Mouse (Mus musculus) forebrain, embryonic 13.5 days (tissue): Measurements from ENCODE around the gene Hnrnph1. TPM values are rescaled to one million over a fixed set of nuclear protein-coding genes. Genes with fewer than 3 reads are reported as not detected.

Experiments
- ATAC-seq: fragments of 200-750 bp; cut with Nextera tagmentation; 2 replicates; pipeline ENCODE4 v1.8.0; 2017
- H3K27ac ChIP-seq: fragments of 300-500 bp; sonication (generic); 2 replicates; pipeline ENCODE4 v1.5.1; 2015; ENCODE audit warnings: inconsistent platforms, mild to moderate bottlenecking, moderate library complexity
- H3K27me3 ChIP-seq: fragments of 300-500 bp; sonication (generic); 2 replicates; pipeline ENCODE4 v1.6.1; 2015; ENCODE audit warnings: mild to moderate bottlenecking, inconsistent platforms
- H3K36me3 ChIP-seq: fragments of 300-500 bp; sonication (generic); 2 replicates; pipeline ENCODE4 v1.6.1; 2015; ENCODE audit warnings: mild to moderate bottlenecking, inconsistent platforms; ENCODE audit not compliant: poor library complexity, severe bottlenecking
- H3K4me1 ChIP-seq: fragments of 300-500 bp; sonication (generic); 2 replicates; pipeline ENCODE4 v1.6.1; 2015; ENCODE audit warnings: inconsistent platforms
- H3K4me2 ChIP-seq: fragments of 300-500 bp; sonication (generic); 2 replicates; pipeline ENCODE4 v1.6.1; 2015; ENCODE audit warnings: inconsistent platforms, mild to moderate bottlenecking, moderate library complexity
- H3K4me3 ChIP-seq: fragments of 300-500 bp; sonication (generic); 2 replicates; pipeline ENCODE4 v1.5.1; 2015; ENCODE audit warnings: mild to moderate bottlenecking, inconsistent platforms
- H3K9ac ChIP-seq: fragments of 300-500 bp; sonication (generic); 2 replicates; pipeline ENCODE4 v1.6.1; 2015; ENCODE audit warnings: mild to moderate bottlenecking, inconsistent platforms
- H3K9me3 ChIP-seq: fragments of 300-500 bp; sonication (generic); replicated peaks from 2 replicates; pipeline ENCODE4 v1.6.1; 2016; ENCODE audit warnings: inconsistent platforms
- WGBS: fragments of 180-500 bp; shearing (Covaris S2); methylation state at CpG from one replicate; pipeline ENCODE4 v1.1.7; 2015; 5-methylcytosine and 5-hydroxymethylcytosine counted together
- polyA plus RNA-seq: library from polyadenylated mRNA; unstranded; fragments of >200 nt; fragmentation: Nextera tagmentation; extraction: Ambion mirVana; gene quantifications from 2 replicates; pipeline ENCODE4 v1.2.1, GENCODE M21; 2015

The Hnrnph1 gene
- polyA plus RNA-seq, 1 experiment from 2014 or later = 721 TPM

- H3K9me3 ChIP-seq = no peaks in the 10 kb centered on the region
- no peaks in the 10 kb centered on the region for H3K27me3 ChIP-seq
- ATAC-seq = no peak
- no peak overlapping the region for H3K4me2 ChIP-seq
- no peaks in the 10 kb centered on the region for H3K4me1 ChIP-seq
- no peak overlapping the region for H3K27ac ChIP-seq
- H3K9ac ChIP-seq = no peak overlapping the region
- 88% methylated on average over 6 of the region's 6 CpGs for WGBS
- peaks cover 84% of the 10 kb centered on the region for H3K36me3 ChIP-seq
- no peak overlapping the region for H3K4me3 ChIP-seq
Measured at GRCm38 (mm10) chr11:50393306-50393705, 16.5 kb downstream of the Hnrnph1 start.

GRCm38 (mm10) chr11:50394731-50395130 is 17.9 kb downstream of the Hnrnph1 start:
- H3K27ac ChIP-seq = no peak overlapping the region

GRCm38 (mm10) chr11:50396766-50397307 is 20.0 kb downstream of the Hnrnph1 start:
- Histone ChIP-seq H3K9ac (no peak overlapping the region), H3K4me2 (no peak overlapping the region), H3K4me3 (no peak overlapping the region), H3K27ac (no peak overlapping the region), H3K9me3 (no peaks in the 10 kb centered on the region), H3K36me3 (peaks cover 91% of the 10 kb centered on the region), H3K4me1 (no peaks in the 10 kb centered on the region), H3K27me3 (no peaks in the 10 kb centered on the region)
- ATAC-seq = no peak
- 85% methylated on average over 11 of the region's 11 CpGs for WGBS

More at GRCm38 (mm10) chr11:50394731-50395130, 17.9 kb downstream of the Hnrnph1 start:
- no peaks in the 10 kb centered on the region for H3K27me3 ChIP-seq
- H3K4me3 ChIP-seq = no peak overlapping the region
- H3K36me3 ChIP-seq = peaks cover 85% of the 10 kb centered on the region
- ATAC-seq = no peak
- 92% methylated on average over 7 of the region's 7 CpGs for WGBS
- H3K9ac ChIP-seq = no peak overlapping the region
- no peak overlapping the region for H3K4me2 ChIP-seq
- no peaks in the 10 kb centered on the region for H3K9me3 ChIP-seq
- H3K4me1 ChIP-seq = no peaks in the 10 kb centered on the region

- Histone ChIP-seq H3K9ac (no peak overlapping the region), H3K4me3 (no peak overlapping the region), H3K27me3 (no peaks in the 10 kb centered on the region), H3K9me3 (no peaks in the 10 kb centered on the region), H3K27ac (no peak overlapping the region), H3K4me1 (no peaks in the 10 kb centered on the region), H3K4me2 (no peak overlapping the region), H3K36me3 (peaks cover 91% of the 10 kb centered on the region)
- WGBS = 89% methylated on average over 9 of the region's 9 CpGs
- no peak for ATAC-seq
Measured at GRCm38 (mm10) chr11:50397316-50397715, 20.5 kb downstream of the Hnrnph1 start.

- Histone ChIP-seq H3K27ac (no peak overlapping the region), H3K27me3 (no peaks in the 10 kb centered on the region), H3K36me3 (peaks cover 89% of the 10 kb centered on the region), H3K9ac (no peak overlapping the region), H3K4me3 (no peak overlapping the region), H3K4me1 (no peaks in the 10 kb centered on the region), H3K4me2 (no peak overlapping the region), H3K9me3 (no peaks in the 10 kb centered on the region)
- WGBS = 92% methylated on average over 13 of the region's 13 CpGs
- ATAC-seq = no peak
Measured at GRCm38 (mm10) chr11:50398803-50399202, 22.0 kb downstream of the Hnrnph1 start.

GRCm38 (mm10) chr11:50402481-50402880 is 25.7 kb downstream of the Hnrnph1 start:
- H3K36me3 ChIP-seq = peaks cover 89% of the 10 kb centered on the region
- no peaks in the 10 kb centered on the region for H3K9me3 ChIP-seq
- H3K27me3 ChIP-seq = no peaks in the 10 kb centered on the region
- WGBS = 96% methylated on average over 3 of the region's 3 CpGs
- H3K4me1 ChIP-seq = no peaks in the 10 kb centered on the region
- H3K4me3 ChIP-seq = no peak overlapping the region
- H3K4me2 ChIP-seq = no peak overlapping the region
- no peak for ATAC-seq
- no peak overlapping the region for H3K9ac ChIP-seq
- H3K27ac ChIP-seq = no peak overlapping the region

- H3K27me3 ChIP-seq = no peaks in the 10 kb centered on the region
- no peak overlapping the region for H3K4me3 ChIP-seq
- H3K4me2 ChIP-seq = no peak overlapping the region
- peaks cover 82% of the 10 kb centered on the region for H3K36me3 ChIP-seq
- no peaks in the 10 kb centered on the region for H3K4me1 ChIP-seq
- H3K9me3 ChIP-seq = no peaks in the 10 kb centered on the region
- 83% methylated on average over 10 of the region's 10 CpGs for WGBS
- no peak overlapping the region for H3K27ac ChIP-seq
- no peak for ATAC-seq
- H3K9ac ChIP-seq = no peak overlapping the region
Measured at GRCm38 (mm10) chr11:50403367-50404014, 26.7 kb downstream of the Hnrnph1 start.

GRCm38 (mm10) chr11:50407235-50407634 is 30.4 kb downstream of the Hnrnph1 start:
- H3K9ac ChIP-seq = no peak overlapping the region
- no peak for ATAC-seq
- WGBS = 81% methylated on average over 6 of the region's 6 CpGs
- no peak overlapping the region for H3K4me2 ChIP-seq
- H3K4me3 ChIP-seq = no peak overlapping the region
- no peaks in the 10 kb centered on the region for H3K9me3 ChIP-seq
- H3K36me3 ChIP-seq = peaks cover 79% of the 10 kb centered on the region
- no peaks in the 10 kb centered on the region for H3K4me1 ChIP-seq
- no peaks in the 10 kb centered on the region for H3K27me3 ChIP-seq
- H3K27ac ChIP-seq = no peak overlapping the region

- H3K36me3 ChIP-seq = peaks cover 61% of the 10 kb centered on the region
- ATAC-seq = no peak
- H3K4me2 ChIP-seq = no peak overlapping the region
- no peaks in the 10 kb centered on the region for H3K9me3 ChIP-seq
- H3K27me3 ChIP-seq = no peaks in the 10 kb centered on the region
- H3K9ac ChIP-seq = no peak overlapping the region
- H3K27ac ChIP-seq = no peak overlapping the region
- no peak overlapping the region for H3K4me3 ChIP-seq
- no peaks in the 10 kb centered on the region for H3K4me1 ChIP-seq
- WGBS = 93% methylated on average over 6 of the region's 6 CpGs
Measured at GRCm38 (mm10) chr11:50415563-50416241, 38.9 kb downstream of the Hnrnph1 start.

- H3K9ac ChIP-seq = no peak overlapping the region
- ATAC-seq = no peak
- no peaks in the 10 kb centered on the region for H3K27me3 ChIP-seq
- 74% methylated on average over 2 of the region's 2 CpGs for WGBS
- no peak overlapping the region for H3K4me3 ChIP-seq
- peaks cover 7% of the 10 kb centered on the region for H3K4me1 ChIP-seq
- H3K36me3 ChIP-seq = peaks cover 48% of the 10 kb centered on the region
- no peak overlapping the region for H3K4me2 ChIP-seq
- H3K9me3 ChIP-seq = no peaks in the 10 kb centered on the region
- no peak overlapping the region for H3K27ac ChIP-seq
Measured at GRCm38 (mm10) chr11:50417856-50418255, 41.1 kb downstream of the Hnrnph1 start.

- no peak overlapping the region; the same call in none of the 2 replicates for H3K27ac ChIP-seq
Measured at GRCm38 (mm10) chr11:50421461-50421860, 44.7 kb downstream of the Hnrnph1 start.

More at GRCm38 (mm10) chr11:50421461-50421860, 44.7 kb downstream of the Hnrnph1 start:
- Histone ChIP-seq H3K27me3 (no peaks in the 10 kb centered on the region), H3K4me3 (peak overlapping the region; percentile 40), H3K9ac (peak overlapping the region; percentile 52; the same call in 1 of the 2 replicates), H3K4me1 (peaks cover 7% of the 10 kb centered on the region), H3K4me2 (peak overlapping the region; percentile 67), H3K36me3 (peaks cover 24% of the 10 kb centered on the region), H3K9me3 (no peaks in the 10 kb centered on the region)
- WGBS = 39% methylated on average over 5 of the region's 5 CpGs
- no peak; the same call in 1 of the 2 replicates for ATAC-seq
